Mouse (Mus musculus): ENCODE measurements at regions not wholly inside any gene's neighbourhood (a gene's known extent, or its start where the extent isn't known, plus 50 kb on each side); places are given as distances from the start of the nearest gene placed in this dataset.

- DNase-seq (ENCODE audit: low spot score) = no peak
Measured at GRCm38 (mm10) chr15:32082109-32082508, 95.0 kb upstream of the Tas2r119 start.

- DNase-seq (ENCODE audit: low spot score) = no peak
Measured at GRCm38 (mm10) chr15:32093889-32094288, 83.2 kb upstream of the Tas2r119 start.

GRCm38 (mm10) chr15:32095554-32095953, 81.5 kb upstream of the Tas2r119 start:
- DNase-seq (ENCODE audit: low spot score) = no peak

- DNase-seq (ENCODE audit: low spot score) = no peak
Measured at GRCm38 (mm10) chr15:32110659-32111058, 66.4 kb upstream of the Tas2r119 start.
